Mouse (Mus musculus) heart, adult 18-20 months (tissue): Measurements from ENCODE around the gene Clstn2. TPM values are rescaled to one million over a fixed set of nuclear protein-coding genes. Genes with fewer than 3 reads are reported as not detected.

Experiments used
- DNase-seq, 2 experiments: peaks; one replicate each; pipeline ENCODE4 v3.0.0; 2021 to 2022; ENCODE audit warnings: mixed read lengths in 1 of 2
- total RNA-seq, 2 experiments: library from RNA; stranded (reverse); gene quantifications; 2 replicates each; pipeline ENCODE4 v1.2.3; 2021

Gene Clstn2
- total RNA-seq, 2 experiments from 2014 or later, result 0.42 to 0.75 TPM

- DNase-seq, result no peak
Measured at GRCm38 (mm10) chr9:97950378-97951006, 82.5 kb downstream of the Clstn2 start.

- no peak for DNase-seq
Measured at GRCm38 (mm10) chr9:97919326-97919725, 113.7 kb downstream of the Clstn2 start.

DNA sequence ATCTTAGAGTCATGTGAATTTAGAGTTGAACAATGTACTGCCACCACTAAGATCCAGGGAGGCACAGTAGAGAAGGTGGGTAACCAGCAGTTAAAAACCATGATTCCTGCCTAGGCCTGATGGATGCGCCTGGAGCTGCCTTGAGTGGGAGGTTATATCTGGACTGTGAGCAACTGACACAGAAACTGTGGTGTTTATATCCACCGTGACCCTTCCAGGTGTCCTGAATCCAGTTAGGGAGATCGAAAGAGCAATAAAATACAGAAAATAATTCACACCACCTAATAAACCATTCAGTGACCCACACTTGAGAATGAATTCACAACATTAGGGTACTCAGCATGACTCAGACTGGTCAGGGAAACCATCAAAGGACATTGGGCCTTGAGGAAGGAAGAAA, 141.6 kb downstream of the Clstn2 start:
- DNase-seq, result no peak

- no peak for DNase-seq
Measured at GRCm38 (mm10) chr9:97883336-97883735, 149.6 kb downstream of the Clstn2 start.

DNA sequence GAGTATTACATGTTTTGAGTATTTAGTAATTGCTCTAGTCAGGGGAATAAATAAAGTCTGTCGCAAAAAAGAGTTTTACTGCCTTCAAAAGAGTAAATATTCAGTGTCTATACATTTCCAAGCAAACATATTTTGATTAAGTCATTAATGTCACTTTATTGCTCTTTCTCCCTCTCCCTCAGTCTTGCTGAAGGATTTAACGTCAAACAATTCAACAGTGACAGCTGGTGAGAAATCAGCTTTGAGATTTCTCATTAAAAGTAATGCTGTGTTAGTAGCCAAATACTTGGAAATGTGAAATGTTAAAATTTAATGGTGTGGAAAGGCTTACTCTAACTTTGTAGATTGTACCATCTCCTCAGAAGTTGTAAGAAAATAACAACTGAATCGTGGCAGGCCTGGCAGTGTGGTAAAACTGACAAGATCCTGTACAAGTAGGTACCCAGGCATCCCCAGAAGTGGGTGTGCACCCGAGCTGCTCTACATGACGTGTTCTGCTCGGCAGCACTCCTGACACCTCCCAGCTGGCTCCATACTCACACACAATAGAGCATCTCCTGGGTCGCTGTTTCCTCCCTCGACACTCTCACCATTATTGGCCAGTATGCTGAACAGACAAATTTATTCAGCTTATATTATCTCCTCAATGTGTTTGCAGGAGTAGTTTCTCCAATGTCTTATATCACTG, 165.8 kb downstream of the Clstn2 start:
- DNase-seq, result no peak

DNA sequence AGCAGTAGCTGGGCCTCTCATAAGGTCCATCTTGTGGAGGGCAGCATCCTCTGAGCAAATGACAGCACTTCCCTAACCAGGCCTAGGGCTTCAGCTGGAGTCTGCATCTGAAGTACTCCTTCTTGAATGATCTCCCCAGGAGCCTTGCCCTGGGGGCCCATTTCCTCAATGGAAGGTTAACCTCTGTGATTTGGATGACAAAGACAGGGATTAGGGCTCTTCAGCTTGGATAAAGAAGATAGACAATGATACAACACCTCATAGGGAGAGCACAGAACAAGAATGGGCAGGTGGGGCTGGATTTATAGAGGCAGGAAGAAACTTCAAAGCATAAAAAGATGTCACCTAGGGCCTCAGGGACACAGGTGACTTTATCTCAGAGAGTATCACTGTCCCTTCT, 180.1 kb downstream of the Clstn2 start:
- no peak for DNase-seq

DNA sequence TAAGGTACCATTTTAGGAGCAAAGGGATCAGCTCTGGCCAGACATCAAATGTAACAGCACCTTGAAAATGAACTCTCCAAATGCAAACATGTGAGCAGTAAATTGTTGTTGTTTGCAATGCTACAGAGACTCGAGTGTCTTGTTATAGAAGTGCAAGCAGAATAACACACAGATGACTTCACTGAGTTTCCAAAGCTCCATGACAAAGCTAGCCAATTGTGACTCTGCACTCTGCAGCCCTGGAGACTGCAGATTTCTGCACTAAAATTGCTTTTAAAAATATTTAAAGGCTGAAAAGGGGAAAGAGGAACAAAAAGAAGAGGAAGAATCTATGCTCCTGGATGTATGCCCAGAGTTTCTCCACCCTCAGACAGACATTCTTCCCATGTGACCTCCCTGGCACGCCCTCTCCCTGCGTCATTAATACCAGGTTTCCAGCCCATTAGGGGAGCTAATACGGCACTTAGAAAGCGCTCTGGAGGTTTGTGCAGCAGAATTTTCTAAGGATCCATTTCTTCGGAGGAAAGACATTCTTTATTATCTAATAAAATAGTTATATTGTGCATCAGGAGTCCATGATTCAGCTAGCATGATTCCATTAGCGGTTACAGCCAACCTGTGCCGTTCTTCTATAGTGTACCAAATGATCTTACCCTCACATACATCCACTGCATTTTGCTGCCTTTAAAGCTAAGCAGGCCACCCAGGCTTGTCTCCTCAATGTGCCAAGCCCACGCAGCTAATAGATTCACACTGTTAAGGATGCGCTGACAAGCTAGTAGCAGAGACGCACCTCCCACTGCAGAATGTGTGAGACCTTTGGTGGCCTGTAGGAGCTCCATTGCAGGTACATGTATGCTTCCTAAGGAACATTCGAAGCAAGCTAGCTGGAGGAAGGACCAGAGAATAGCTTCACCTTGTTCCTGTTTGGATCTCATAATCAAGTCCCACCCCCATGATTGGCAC, 184.8 kb downstream of the Clstn2 start:
- DNase-seq, result peak; percentile 12 to 52

GRCm38 (mm10) chr9:97842054-97842453, 190.9 kb downstream of the Clstn2 start:
- DNase-seq, result no peak

GRCm38 (mm10) chr9:97831216-97831615, 201.8 kb downstream of the Clstn2 start:
- DNase-seq, result no peak

GRCm38 (mm10) chr9:97829919-97830318, 203.1 kb downstream of the Clstn2 start:
- peak in 1 of 2 experiments; percentile 27 for DNase-seq

- DNase-seq, result no peak
Measured at GRCm38 (mm10) chr9:97827689-97828088, 205.3 kb downstream of the Clstn2 start.

DNA sequence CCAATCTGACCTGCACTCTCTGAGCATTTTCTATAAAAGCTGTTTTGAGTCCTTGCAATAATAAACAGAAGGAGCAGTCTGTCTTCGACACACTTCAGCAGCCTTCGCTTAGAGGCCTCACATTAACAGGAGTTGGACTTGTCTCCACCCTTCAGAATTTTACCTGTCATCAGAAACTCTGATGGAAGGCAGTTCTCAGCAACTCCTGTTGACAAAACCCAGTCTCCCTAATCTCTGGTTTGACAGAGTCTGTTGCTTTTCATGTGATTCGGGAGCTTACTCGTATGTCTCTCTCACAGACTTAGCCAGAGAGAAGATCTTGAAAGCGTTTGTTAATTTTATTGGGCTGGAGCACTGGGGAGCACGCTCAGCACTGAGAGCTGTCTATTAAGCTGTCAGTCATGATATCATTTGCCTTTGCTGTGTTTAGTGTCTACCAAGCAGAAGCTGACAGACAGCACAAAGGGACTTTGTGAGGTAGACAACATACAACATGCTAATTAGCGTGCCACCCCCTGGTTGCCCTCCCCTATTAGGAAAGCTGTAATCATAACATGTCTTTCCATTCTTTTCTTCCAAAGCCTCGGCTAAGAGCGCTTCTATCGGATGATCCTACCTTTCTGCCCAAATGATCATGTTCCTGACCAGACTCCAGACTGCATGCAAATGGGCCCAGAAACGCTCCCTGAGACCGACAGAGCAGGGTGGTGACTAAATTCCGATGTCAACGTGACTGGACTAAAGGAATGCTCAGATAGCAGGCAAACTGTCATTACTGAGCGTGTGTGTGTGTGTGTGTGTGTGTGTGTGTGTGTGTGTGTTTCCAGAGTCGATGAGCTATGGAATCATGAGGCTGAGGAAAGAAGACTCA, 206.7 kb downstream of the Clstn2 start:
- DNase-seq, result no peak

GRCm38 (mm10) chr9:97817116-97817515, 215.9 kb downstream of the Clstn2 start:
- peak in 1 of 2 experiments; percentile 9 for DNase-seq

GRCm38 (mm10) chr9:97816143-97816805, 216.7 kb downstream of the Clstn2 start:
- no peak for DNase-seq

- peak; percentile 25 to 60 for DNase-seq
Measured at GRCm38 (mm10) chr9:97813157-97813556, 219.8 kb downstream of the Clstn2 start.

DNA sequence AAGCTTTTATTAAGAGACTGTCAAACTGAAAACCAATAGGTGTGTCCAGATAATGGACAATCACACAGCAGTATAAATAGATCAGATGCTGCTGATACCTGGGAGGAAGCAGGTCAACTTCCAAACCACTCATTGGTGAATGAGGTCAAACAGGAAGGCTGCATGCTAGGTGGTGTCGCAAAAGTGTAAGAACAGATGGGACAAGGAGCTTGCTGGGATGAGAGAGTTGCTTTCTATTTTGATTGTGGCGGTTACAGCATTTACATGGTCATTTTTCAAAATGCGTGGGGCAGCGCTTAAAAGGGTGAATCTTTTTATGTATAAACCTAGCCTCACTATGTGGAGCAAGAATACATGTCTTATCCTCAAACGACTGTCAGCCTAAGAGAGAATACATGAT, 225.9 kb downstream of the Clstn2 start:
- no peak for DNase-seq

DNA sequence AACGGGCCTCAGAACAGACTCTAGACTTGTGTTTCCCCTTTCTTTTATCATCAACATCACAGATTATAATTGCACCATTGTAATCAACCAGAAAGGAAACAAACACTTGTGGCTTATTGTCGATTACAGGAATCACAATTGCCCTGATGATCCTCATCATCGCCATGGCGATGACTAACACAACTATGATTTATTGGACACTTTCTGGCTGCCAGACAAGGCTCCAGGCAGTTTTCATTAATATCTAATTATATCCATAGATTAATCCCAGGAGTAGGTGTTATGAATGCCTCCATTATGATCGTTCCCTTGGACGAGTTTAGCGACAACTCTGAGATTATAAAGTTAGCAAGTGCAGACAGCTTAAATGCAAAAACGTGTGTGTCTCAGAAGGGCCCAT, 239.3 kb downstream of the Clstn2 start:
- no peak for DNase-seq

DNA sequence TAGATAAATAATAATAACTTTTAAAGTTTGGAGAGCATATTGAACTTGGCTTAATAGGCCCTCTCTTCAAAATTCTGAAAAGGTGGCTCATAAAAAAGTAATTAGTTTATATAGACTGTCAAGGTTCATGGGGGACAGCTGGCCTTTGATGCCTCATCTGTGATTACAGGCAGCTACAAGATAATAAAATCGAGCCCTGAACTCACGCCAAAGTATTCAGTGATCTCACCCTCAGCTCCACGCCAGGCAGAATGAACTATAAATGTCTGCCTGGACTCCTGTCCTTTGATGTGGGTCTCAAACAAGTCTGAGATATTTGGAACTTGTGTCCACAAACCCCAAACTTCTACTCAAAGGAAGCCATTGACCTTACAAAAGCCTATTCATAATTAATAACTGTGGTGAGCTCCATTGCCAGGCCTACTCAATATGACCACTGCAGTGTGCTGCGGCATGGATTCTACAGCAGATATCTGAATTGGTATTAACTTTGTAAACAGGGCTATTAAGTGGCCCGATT, 244.8 kb downstream of the Clstn2 start:
- no peak for DNase-seq

- DNase-seq, result no peak
Measured at GRCm38 (mm10) chr9:97780032-97780616, 252.9 kb downstream of the Clstn2 start.

DNA sequence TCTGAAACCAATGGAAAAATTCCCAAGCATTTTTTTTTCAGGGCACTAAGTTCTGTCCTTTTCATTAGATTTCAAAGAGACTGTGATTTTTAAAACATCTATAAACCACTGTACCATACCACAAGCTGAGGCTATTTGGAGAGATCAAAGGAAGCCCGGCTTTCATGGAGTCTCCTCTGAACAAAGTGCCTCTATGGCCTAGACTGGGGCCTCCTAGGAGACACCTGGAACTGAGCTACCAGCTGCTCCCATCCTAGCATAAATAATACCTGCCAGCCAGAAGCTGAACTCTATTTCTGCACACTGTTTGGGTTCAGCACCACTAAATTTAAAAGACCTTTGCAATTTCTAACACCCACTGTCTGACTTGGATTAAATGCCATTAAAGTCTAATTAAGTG, 257.2 kb downstream of the Clstn2 start:
- no peak for DNase-seq

- DNase-seq, result no peak
Measured at GRCm38 (mm10) chr9:97774991-97775390, 258.0 kb downstream of the Clstn2 start.
